23 mouse cellular contexts compared by ENCODE assay signal in genomic region chr19:27617522-27617921, GRCm38 (mm10).
DNase-seq lines count a peak whose midpoint lies in the region; TF ChIP-seq lines count a peak whose summit lies in the region.
"Had no signal": no experiment of that assay in that cellular context is flagged by ENCODE, and none has a peak within 500 bp of the region (broad histone marks: within the 10 kb centered on the region; RNA-seq: fewer than 3 reads in every experiment).

No protein-coding gene starts in this region.

- DNase-seq in lung, adult 18-20 months, result peak; percentile 3 to 34
- DNase-seq in lung, postnatal 4 days, result no peak
- peak; percentile 25 for DNase-seq in lung, postnatal 10 days
- DNase-seq in lung, adult 2 months, result no peak
- peak; percentile 11 for DNase-seq in lung, postnatal 14 days
- DNase-seq in lung, postnatal 36 days, result peak; percentile 50
- no peak for DNase-seq in layer of hippocampus, adult 9-10 months (ENCODE audit: low spot score)
- no peak for DNase-seq in cerebellum, postnatal 4 days (ENCODE audit: low spot score in 2 of 2)
- DNase-seq: adrenal gland, adult 8-10 months; adrenal gland, postnatal 14 days; adrenal gland, postnatal 36 days; B cell, adult 2 months; cerebellum, adult 11-12 months; cerebellum, adult 2 months; cerebellum, adult 9-10 months; cerebellum, postnatal 10 days; cerebellum, postnatal 25 days; embryo, embryonic 11 days had no signal

- H3K4me1 ChIP-seq in lung, adult 2 months (ENCODE audit: control insufficient read depth, insufficient read depth, low read length), result peaks cover 2% of the 10 kb centered on the region; the same call in 1 of the 2 replicates
- H3K4me1 ChIP-seq: embryonic facial prominence, embryonic 12.5 days; embryonic facial prominence, embryonic 15.5 days; forebrain, embryonic 10.5 days; forebrain, embryonic 12.5 days had no signal

- 29% methylated on average over 5 of the region's 5 CpGs for WGBS in lung, adult 2 months

- H3K4me3 ChIP-seq in lung, adult 2 months (replicated peaks; ENCODE audit: extremely low read depth, low read depth, low read length), result no peak overlapping the region
- H3K4me3 ChIP-seq: embryonic facial prominence, embryonic 12.5 days; embryonic facial prominence, embryonic 15.5 days; erythroblast, embryonic 14.5 days; forebrain, embryonic 10.5 days; forebrain, embryonic 12.5 days had no signal

- no peak for TF ChIP-seq POLR2A in lung, adult 2 months (IDR thresholded peaks at IDR 0.05; ENCODE audit: borderline replicate concordance, extremely low read depth, low read depth, low read length)

- no peak for TF ChIP-seq CTCF in lung, adult 2 months (IDR thresholded peaks at IDR 0.05; ENCODE audit: insufficient read depth, low read length)

Comparison
In these comparisons a context has a peak if more than half of its experiments do, and no peak if none do; other contexts are left out.
1. DNase-seq: peak in lung, adult 18-20 months (2 of 2), lung, postnatal 10 days (single experiment), lung, postnatal 14 days (single experiment) and lung, postnatal 36 days (single experiment); none in lung, postnatal 4 days (0 of 2), lung, adult 2 months (single experiment), layer of hippocampus, adult 9-10 months (single experiment) and cerebellum, postnatal 4 days (0 of 2).